Mouse (Mus musculus) activated CD4-positive, CD25-positive, alpha-beta regulatory T cell, adult 9 weeks (primary cell): Measurements from ENCODE around the gene Fras1. TPM values are rescaled to one million over a fixed set of nuclear protein-coding genes. Genes with fewer than 3 reads are reported as not detected.

ENCODE experiments used
- polyA plus RNA-seq: library from polyadenylated mRNA; unstranded; fragments of 100-300 nt; shearing (Covaris generic); gene quantifications from one replicate; pipeline ENCODE4 v1.2.1, GENCODE M21; 2017

Fras1 gene
- not detected for polyA plus RNA-seq

DNA sequence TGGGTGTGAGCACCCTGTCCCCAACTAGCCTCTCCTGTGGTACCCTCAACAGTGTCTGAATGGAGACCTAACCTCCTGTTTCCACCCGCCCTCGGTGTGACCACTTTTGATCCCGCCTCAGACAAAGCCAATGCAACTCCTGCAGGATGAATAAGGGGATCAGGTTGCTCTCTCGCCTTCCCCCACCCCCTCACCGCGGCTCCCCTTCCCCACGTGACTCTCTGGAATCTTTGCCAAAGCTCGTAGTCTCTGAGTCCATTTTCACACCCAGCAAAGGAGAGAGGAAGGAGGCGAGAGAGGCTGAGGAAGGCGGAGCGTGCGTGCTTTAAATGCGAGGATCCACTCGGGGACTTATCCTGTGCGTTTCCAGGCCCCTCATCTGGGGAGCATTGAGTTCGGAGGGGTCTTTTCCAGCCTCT, at the start of gene Fras1:
Gene Fras1, plus strand, starts transcription at position 389 of the 419 bp plus-strand sequence.

DNA sequence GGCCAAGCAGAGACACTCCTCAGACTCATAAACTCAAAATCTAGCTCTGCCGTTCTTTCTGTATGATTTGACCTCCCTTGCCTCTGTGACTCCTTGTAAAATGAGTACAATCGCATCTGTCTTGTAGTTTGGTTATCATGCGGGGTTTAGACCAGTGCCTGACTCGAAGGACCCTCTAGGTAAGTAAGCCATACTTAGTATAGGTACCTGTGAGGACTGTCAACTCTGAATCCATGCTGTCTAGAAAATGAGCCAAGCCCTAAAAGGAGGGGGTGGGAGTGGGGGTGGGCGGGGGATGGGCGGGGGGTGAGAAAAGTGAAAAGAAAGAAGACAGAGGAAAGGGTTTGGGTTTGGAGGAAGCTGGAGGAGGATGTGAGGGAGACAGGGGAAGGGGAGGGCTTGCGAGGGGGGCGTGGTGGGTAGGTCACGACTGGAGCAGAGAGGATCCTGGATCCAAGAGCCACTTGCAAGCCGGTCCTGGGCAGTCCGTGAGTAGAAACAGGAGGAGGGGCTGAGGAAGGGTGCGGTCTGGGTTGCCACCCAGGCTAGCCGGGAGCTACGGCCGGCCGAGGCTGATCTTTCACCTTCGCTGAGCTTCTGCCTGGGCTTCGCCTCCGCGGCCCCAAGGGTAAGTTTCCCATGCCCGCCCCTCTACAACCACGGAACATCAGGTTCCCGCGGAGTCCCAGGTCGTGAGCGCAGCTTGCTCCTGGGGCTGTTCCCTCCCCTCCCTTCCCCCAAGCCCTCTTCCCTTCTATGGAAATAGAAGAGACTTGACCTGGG, 419.4 kb downstream of the Fras1 start, which contains the start of gene Anxa3:
Gene Anxa3, plus strand, starts transcription at position 404 of the 783 bp plus-strand sequence.

Other genes with a start within 250 kb of the Fras1 start
- gene Cnot6l, start 209.8 kb upstream of the Fras1 start, polyA plus RNA-seq: 74.3 TPM
- gene Mrpl1, start 164.5 kb upstream of the Fras1 start, polyA plus RNA-seq: 22.7 TPM